In the genomic region with DNA sequence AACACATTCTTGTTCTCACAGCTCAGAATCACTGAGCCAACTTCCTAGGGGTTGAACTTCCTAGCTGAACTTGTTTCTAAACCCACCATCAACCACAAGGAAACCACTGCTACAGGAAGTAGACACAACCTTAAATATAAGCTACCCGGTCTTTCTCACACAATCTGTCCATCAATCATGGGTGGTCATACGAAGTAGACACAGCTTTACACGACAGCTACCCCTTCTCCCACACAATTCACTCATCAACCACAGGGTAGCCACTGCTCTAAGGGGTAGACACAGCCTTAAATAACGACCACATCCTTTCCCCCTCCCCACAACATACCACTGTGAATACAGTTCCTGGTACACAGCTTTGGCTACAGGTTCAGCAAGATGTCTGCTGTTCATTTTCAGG, we compare ENCODE assay signal across 25 mouse cellular contexts. TPM values are rescaled to one million over a fixed set of nuclear protein-coding genes. Genes with fewer than 3 reads are reported as not detected.
DNase-seq lines count a peak whose midpoint lies in the region; ATAC-seq and TF ChIP-seq lines count a peak whose summit lies in the region.
"Had no signal": no experiment of that assay in that cellular context is flagged by ENCODE, and none has a peak within 500 bp of the region (broad histone marks: within the 10 kb centered on the region; RNA-seq: fewer than 3 reads in every experiment).

No protein-coding gene starts in this region.

- H3K4me3 ChIP-seq in left cerebral cortex, adult 2 months, result no peak overlapping the region
- H3K4me3 ChIP-seq: hindbrain, embryonic 13.5 days; megakaryocyte, embryonic 14.5 days; midbrain, embryonic 13.5 days had no signal

- intact Hi-C loops in heart, postnatal 14 days (cut with DNase I), result no loop called here
- intact Hi-C loops in left cerebral cortex, adult 2 months (cut with DNase I), result no loop called here

- TF ChIP-seq CTCF in left cerebral cortex, adult 2 months (IDR thresholded peaks at IDR 0.05), result no peak

- 0 out of 2 replicates have a peak, but pooled peaks have one; percentile 7 for ATAC-seq in monocyte, adult 5-6 weeks (replicated peaks; ENCODE audit: insufficient number of reproducible peaks, low FRiP score, low TSS enrichment, poor library complexity, severe bottlenecking)
- no peak for ATAC-seq in erythroblast, adult 5-6 weeks (replicated peaks; ENCODE audit: low FRiP score, poor library complexity, severe bottlenecking)
- ATAC-seq: forebrain, embryonic 16.5 days; midbrain, embryonic 13.5 days had no signal

- peak; percentile 31 for DNase-seq in heart, adult 11 months
- no peak for DNase-seq in heart, postnatal 14 days
- DNase-seq in 416B (ENCODE audit: low read depth), result peak; percentile 60
- DNase-seq in T-cell, adult 2 months (ENCODE audit: low spot score), result peak; percentile 65
- no peak for DNase-seq in left cerebral cortex, adult 2 months (ENCODE audit: extremely low spot score in 1 of 2, low spot score in 2 of 2)
- DNase-seq in gastrocnemius, postnatal 10 days, result no peak
- DNase-seq: adrenal gland, postnatal 14 days; cerebellum, adult 9-10 months; gastrocnemius, postnatal 36 days; heart, postnatal 36 days; kidney, postnatal 25 days; layer of hippocampus, adult 9-11 months; lung, embryonic 14.5 days; right cerebral cortex, adult 18-20 months; right cerebral cortex, postnatal 4 days had no signal

- no peak overlapping the region for H3K27ac ChIP-seq in left cerebral cortex, adult 2 months
- H3K27ac ChIP-seq: hindbrain, embryonic 13.5 days; liver, embryonic 14.5 days; midbrain, embryonic 13.5 days had no signal

RNA-seq across cellular contexts. Expression of a gene that starts 4.8 kb away (rescaled TPM):
- 100 to 1,000 TPM; 882 to 892 TPM for total RNA-seq in heart, postnatal 14 days (2021)
- total RNA-seq in monocyte, adult 5-6 weeks (2017), result 89.5 to 119 TPM (median 89.7 TPM) in 3 replicates
- 100 to 1,000 TPM; 223 to 229 TPM for total RNA-seq in left cerebral cortex, adult 2 months (2021)
- 47.2 and 55.0 TPM in 2 replicates for total RNA-seq in erythroblast, adult 5-6 weeks (2015; ENCODE audit: low replicate concordance)
- 14.1 and 42.1 TPM in 2 replicates for total RNA-seq in erythroblast, adult 5-6 weeks (2017; ENCODE audit: low replicate concordance)
- 100 to 1,000 TPM; 379 to 385 TPM for total RNA-seq in gastrocnemius, postnatal 10 days (2021)

RNA-seq across cellular contexts. Expression of a gene that starts 16.0 kb away (rescaled TPM):
- total RNA-seq in heart, postnatal 14 days (2021), result not detected
- not detected in 3 replicates for total RNA-seq in monocyte, adult 5-6 weeks (2017)
- not detected for total RNA-seq in left cerebral cortex, adult 2 months (2021)
- total RNA-seq in erythroblast, adult 5-6 weeks (2015; ENCODE audit: low replicate concordance), result not detected in 2 replicates
- total RNA-seq in erythroblast, adult 5-6 weeks (2017; ENCODE audit: low replicate concordance), result not detected in 2 replicates
- not detected for total RNA-seq in gastrocnemius, postnatal 10 days (2021)
- total RNA-seq: adrenal gland, postnatal 14 days; gastrocnemius, postnatal 36 days; heart, adult 8-10 months; heart, postnatal 36 days; left cerebral cortex, adult 18-20 months; left cerebral cortex, postnatal 36 days had no signal

RNA-seq across cellular contexts. Expression of a gene that starts 27.0 kb away (rescaled TPM):
- total RNA-seq in heart, postnatal 14 days (2021), result not detected
- total RNA-seq in monocyte, adult 5-6 weeks (2017), result not detected in 3 replicates
- not detected for total RNA-seq in left cerebral cortex, adult 2 months (2021)
- total RNA-seq in erythroblast, adult 5-6 weeks (2015; ENCODE audit: low replicate concordance), result not detected in 2 replicates
- not detected in 2 replicates for total RNA-seq in erythroblast, adult 5-6 weeks (2017; ENCODE audit: low replicate concordance)
- total RNA-seq in gastrocnemius, postnatal 10 days (2021), result not detected
- total RNA-seq: adrenal gland, postnatal 14 days; gastrocnemius, postnatal 36 days; heart, adult 8-10 months; heart, postnatal 36 days; left cerebral cortex, adult 18-20 months; left cerebral cortex, postnatal 36 days had no signal

RNA-seq across cellular contexts. Expression of a gene that starts 49.6 kb away (rescaled TPM):
- total RNA-seq in heart, postnatal 14 days (2021), result not detected
- not detected in 3 replicates for total RNA-seq in monocyte, adult 5-6 weeks (2017)
- not detected for total RNA-seq in left cerebral cortex, adult 2 months (2021)
- total RNA-seq in erythroblast, adult 5-6 weeks (2015; ENCODE audit: low replicate concordance), result not detected in 2 replicates
- total RNA-seq in erythroblast, adult 5-6 weeks (2017; ENCODE audit: low replicate concordance), result not detected in 2 replicates
- total RNA-seq in gastrocnemius, postnatal 10 days (2021), result not detected
- total RNA-seq: adrenal gland, postnatal 14 days; gastrocnemius, postnatal 36 days; heart, adult 8-10 months; heart, postnatal 36 days; left cerebral cortex, adult 18-20 months; left cerebral cortex, postnatal 36 days had no signal

Comparison
In these comparisons a context has a peak if more than half of its experiments do, and no peak if none do; other contexts are left out.
1. DNase-seq: peak in heart, adult 11 months (single experiment), 416B (single experiment) and T-cell, adult 2 months (single experiment); none in heart, postnatal 14 days (0 of 2), left cerebral cortex, adult 2 months (0 of 2) and gastrocnemius, postnatal 10 days (single experiment).